In genomic region chr2:32160967-32161366, GRCm38 (mm10) we compare ENCODE assay signal across 15 mouse cellular contexts. TPM values are rescaled to one million over a fixed set of nuclear protein-coding genes. Genes with fewer than 3 reads are reported as not detected.
DNase-seq lines count a peak whose midpoint lies in the region; ATAC-seq and TF ChIP-seq lines count a peak whose summit lies in the region.
"Had no signal": no experiment of that assay in that cellular context is flagged by ENCODE, and none has a peak within 500 bp of the region (broad histone marks: within the 10 kb centered on the region; RNA-seq: fewer than 3 reads in every experiment).

No protein-coding gene starts in this region.

- no peak overlapping the region for H3K4me2 ChIP-seq in liver, embryonic 11.5 days
- peak overlapping the region; percentile 7 for H3K4me2 ChIP-seq in myocyte (ENCODE audit: low read depth)
- H3K4me2 ChIP-seq in hindbrain, embryonic 11.5 days (replicated peaks; ENCODE audit: low read depth, low read length) = no peak overlapping the region
- no peak overlapping the region for H3K4me2 ChIP-seq in forebrain, embryonic 14.5 days (ENCODE audit: low read length)
- H3K4me2 ChIP-seq: heart, embryonic 15.5 days; liver, embryonic 15.5 days; neural tube, embryonic 13.5 days had no signal

- 81% methylated on average over 5 of the region's 5 CpGs for WGBS in cerebellum, adult 2 months
- WGBS in liver, adult 2 months = 83% methylated on average over 5 of the region's 5 CpGs
- 80% methylated on average over 5 of the region's 5 CpGs for WGBS in liver, embryonic 11.5 days
- WGBS in hindbrain, embryonic 11.5 days = 86% methylated on average over 5 of the region's 5 CpGs
- 82% methylated on average over 5 of the region's 5 CpGs for WGBS in forebrain, embryonic 14.5 days

- no peak for TF ChIP-seq POLR2A in cerebellum, adult 2 months (IDR thresholded peaks at IDR 0.05; ENCODE audit: borderline replicate concordance, insufficient read depth, low read length)
- TF ChIP-seq POLR2A in liver, adult 2 months (IDR thresholded peaks at IDR 0.05; ENCODE audit: extremely low read depth, insufficient read depth, low read length) = no peak
- TF ChIP-seq POLR2A in myocyte (IDR thresholded peaks at IDR 0.05; ENCODE audit: insufficient read length, low read depth) = no peak

- H3K79me2 ChIP-seq in liver, adult 2 months (ENCODE audit: control insufficient read depth, insufficient read depth, low read length) = peaks cover 73% of the 10 kb centered on the region
- H3K79me2 ChIP-seq in myocyte (ENCODE audit: control insufficient read depth, insufficient read depth) = peaks cover 100% of the 10 kb centered on the region

- H3K36me3 ChIP-seq in liver, adult 2 months (ENCODE audit: control insufficient read depth, insufficient read depth, low read length) = no peaks in the 10 kb centered on the region
- H3K36me3 ChIP-seq in liver, embryonic 11.5 days (ENCODE audit: control insufficient read depth, insufficient read depth, low read length) = no peaks in the 10 kb centered on the region
- H3K36me3 ChIP-seq in E14TG2a.4 (ENCODE audit: insufficient read depth, low read length) (peaks cover 28% of the 10 kb centered on the region), myocyte (ENCODE audit: control insufficient read depth, insufficient read depth) (peaks cover 3% of the 10 kb centered on the region)
- H3K36me3 ChIP-seq in hindbrain, embryonic 11.5 days (ENCODE audit: control insufficient read depth, insufficient read depth, low read length) = no peaks in the 10 kb centered on the region
- 0 out of 2 replicates have a peak, but pooled peaks cover 9% of the 10 kb centered on the region for H3K36me3 ChIP-seq in forebrain, embryonic 14.5 days (ENCODE audit: control insufficient read depth, insufficient read depth, low read length)
- H3K36me3 ChIP-seq: heart, embryonic 15.5 days; neural tube, embryonic 13.5 days had no signal

- H3K4me1 ChIP-seq in cerebellum, adult 2 months (ENCODE audit: control insufficient read depth, insufficient read depth, low read length) = peaks cover 45% of the 10 kb centered on the region
- H3K4me1 ChIP-seq in liver, adult 2 months (ENCODE audit: control insufficient read depth, insufficient read depth, low read length) = peaks cover 41% of the 10 kb centered on the region
- peaks cover 70% of the 10 kb centered on the region for H3K4me1 ChIP-seq in liver, embryonic 11.5 days (replicated peaks; ENCODE audit: control insufficient read depth, insufficient read depth, low read length)
- H3K4me1 ChIP-seq in E14TG2a.4 (replicated peaks; ENCODE audit: low read depth, low read length) = peaks cover 96% of the 10 kb centered on the region
- H3K4me1 ChIP-seq in hindbrain, embryonic 11.5 days (replicated peaks; ENCODE audit: control insufficient read depth, insufficient read depth, low read length) = peaks cover 20% of the 10 kb centered on the region
- peaks cover 34% of the 10 kb centered on the region for H3K4me1 ChIP-seq in forebrain, embryonic 14.5 days (ENCODE audit: control insufficient read depth, insufficient read depth, low read length)

- no peak overlapping the region for H3K9ac ChIP-seq in liver, adult 2 months (ENCODE audit: low read depth, low read length)
- H3K9ac ChIP-seq in liver, embryonic 11.5 days (ENCODE audit: low read depth, low read length) = no peak overlapping the region
- H3K9ac ChIP-seq in hindbrain, embryonic 11.5 days (ENCODE audit: low read depth, low read length) = no peak overlapping the region
- H3K9ac ChIP-seq in forebrain, embryonic 14.5 days (ENCODE audit: low read length) = no peak overlapping the region
- H3K9ac ChIP-seq: heart, embryonic 15.5 days; liver, embryonic 15.5 days; neural tube, embryonic 13.5 days had no signal

- H3K4me3 ChIP-seq in cerebellum, adult 2 months (replicated peaks; ENCODE audit: insufficient read depth, low read depth, low read length) = no peak overlapping the region
- no peak overlapping the region for H3K4me3 ChIP-seq in liver, adult 2 months (ENCODE audit: insufficient read depth, low read depth, low read length)
- H3K4me3 ChIP-seq in liver, embryonic 11.5 days (ENCODE audit: low read depth, low read length) = no peak overlapping the region
- H3K4me3 ChIP-seq in E14TG2a.4 (replicated peaks; ENCODE audit: low read length) (no peak overlapping the region), myocyte (no peak overlapping the region)
- no peak overlapping the region for H3K4me3 ChIP-seq in hindbrain, embryonic 11.5 days (ENCODE audit: low read depth, low read length)
- H3K4me3 ChIP-seq in forebrain, embryonic 14.5 days (ENCODE audit: low read depth, low read length) = no peak overlapping the region
- H3K4me3 ChIP-seq: erythroblast, embryonic 14.5 days; heart, embryonic 15.5 days; liver, embryonic 15.5 days; midbrain, embryonic 10.5 days; neural tube, embryonic 13.5 days had no signal

- H3K27me3 ChIP-seq in cerebellum, adult 2 months (ENCODE audit: control insufficient read depth, insufficient read depth, low read length) = no peaks in the 10 kb centered on the region
- H3K27me3 ChIP-seq in liver, adult 2 months (ENCODE audit: control insufficient read depth, insufficient read depth, low read length) = no peaks in the 10 kb centered on the region
- H3K27me3 ChIP-seq in liver, embryonic 11.5 days (replicated peaks; ENCODE audit: control insufficient read depth, insufficient read depth, low read length) = no peaks in the 10 kb centered on the region
- H3K27me3 ChIP-seq in E14TG2a.4 (ENCODE audit: insufficient read depth, low read length) (no peaks in the 10 kb centered on the region), myocyte (ENCODE audit: control insufficient read depth, insufficient read depth, insufficient read length) (no peaks in the 10 kb centered on the region)
- H3K27me3 ChIP-seq in hindbrain, embryonic 11.5 days (ENCODE audit: control insufficient read depth, insufficient read depth, low read length) = no peaks in the 10 kb centered on the region
- no peaks in the 10 kb centered on the region for H3K27me3 ChIP-seq in forebrain, embryonic 14.5 days (replicated peaks; ENCODE audit: control insufficient read depth, insufficient read depth, low read length)
- H3K27me3 ChIP-seq: heart, embryonic 15.5 days; liver, embryonic 15.5 days; neural tube, embryonic 13.5 days had no signal

- H3K27ac ChIP-seq in cerebellum, adult 2 months (ENCODE audit: insufficient read depth, low read length) = no peak overlapping the region
- H3K27ac ChIP-seq in liver, adult 2 months (replicated peaks; ENCODE audit: insufficient read depth, low read depth, low read length) = no peak overlapping the region
- H3K27ac ChIP-seq in liver, embryonic 11.5 days (ENCODE audit: low read depth, low read length) = no peak overlapping the region
- no peak overlapping the region for H3K27ac ChIP-seq in hindbrain, embryonic 11.5 days (ENCODE audit: low read depth, low read length)
- H3K27ac ChIP-seq in forebrain, embryonic 14.5 days (ENCODE audit: low read depth, low read length) = no peak overlapping the region
- H3K27ac ChIP-seq: midbrain, embryonic 10.5 days; neural tube, embryonic 13.5 days had no signal

- TF ChIP-seq CTCF in cerebellum, adult 2 months (IDR thresholded peaks at IDR 0.05; ENCODE audit: borderline replicate concordance, insufficient read depth, low read depth, low read length) = peak; percentile 43; the same call in 1 of the 2 replicates
- TF ChIP-seq CTCF in liver, adult 2 months (IDR thresholded peaks at IDR 0.05; ENCODE audit: low read depth, low read length) = peak; percentile 41; the same call in 1 of the 2 replicates
- peak; percentile 92 for TF ChIP-seq CTCF in E14TG2a.4 (conservative IDR thresholded peaks at IDR 0.05; ENCODE audit: low read length)

- H3ac ChIP-seq in myocyte (ENCODE audit: control insufficient read depth, insufficient read length) = no peak overlapping the region

- no peak for ATAC-seq in liver, embryonic 11.5 days (replicated peaks; ENCODE audit: low FRiP score)
- no peak for ATAC-seq in hindbrain, embryonic 11.5 days (ENCODE audit: low FRiP score)
- no peak for ATAC-seq in forebrain, embryonic 14.5 days

- no peaks in the 10 kb centered on the region for H3K9me3 ChIP-seq in liver, embryonic 11.5 days (ENCODE audit: control insufficient read depth, low read length)
- 0 out of 2 replicates have a peak, but pooled peaks cover 2% of the 10 kb centered on the region for H3K9me3 ChIP-seq in E14TG2a.4 (ENCODE audit: low read length)
- H3K9me3 ChIP-seq in hindbrain, embryonic 11.5 days (ENCODE audit: control insufficient read depth, low read length) = no peaks in the 10 kb centered on the region
- no peaks in the 10 kb centered on the region for H3K9me3 ChIP-seq in forebrain, embryonic 14.5 days (replicated peaks; ENCODE audit: control insufficient read depth, low read length)
- H3K9me3 ChIP-seq: heart, embryonic 15.5 days; liver, embryonic 15.5 days; midbrain, embryonic 10.5 days; neural tube, embryonic 13.5 days had no signal

- DNase-seq in cerebellum, adult 2 months = no peak
- DNase-seq in cerebellum, adult 11-12 months = no peak
- DNase-seq in liver, adult 2 months (ENCODE audit: extremely low read depth, low read depth, low spot score) = no peak
- DNase-seq in liver, embryonic 11.5 days (ENCODE audit: low spot score) = no peak
- no peak for DNase-seq in hindbrain, embryonic 11.5 days (ENCODE audit: low spot score)
- no peak for DNase-seq in forebrain, embryonic 14.5 days (ENCODE audit: low spot score)
- DNase-seq: kidney, adult 8-10 months; layer of hippocampus, postnatal 36 days had no signal

TF ChIP-seq in myocyte, 11 proteins besides CTCF, POLR2A, EP300 and RAD21 (continues in another document):
- TF ChIP-seq TCF12 (IDR thresholded peaks at IDR 0.05; ENCODE audit: insufficient read depth, poor library complexity, severe bottlenecking) (no peak), MAX (IDR thresholded peaks at IDR 0.05; ENCODE audit: low read depth) (no peak), CEBPB (IDR thresholded peaks at IDR 0.05; ENCODE audit: insufficient read depth, poor library complexity, severe bottlenecking) (no peak), REST (IDR thresholded peaks at IDR 0.05; ENCODE audit: insufficient read depth, insufficient read length) (no peak), SRF (IDR thresholded peaks at IDR 0.05; ENCODE audit: control insufficient read depth, insufficient read length, low read depth) (no peak), USF1 (IDR thresholded peaks at IDR 0.05; ENCODE audit: low read depth) (no peak), E2F4 (IDR thresholded peaks at IDR 0.05; ENCODE audit: insufficient read depth) (no peak), MYOD1 (IDR thresholded peaks at IDR 0.05; ENCODE audit: control insufficient read depth in 1 of 3, insufficient read length in 2 of 3, low read depth in 2 of 3) (no peak), TCF3 (IDR thresholded peaks at IDR 0.05; ENCODE audit: insufficient read length, low read depth) (no peak)

RNA-seq across cellular contexts. Expression of gene Prrc2b, which starts 10.1 kb away (rescaled TPM):
- 88.9 and 95.6 TPM in 2 replicates for polyA plus RNA-seq in cerebellum, adult 2 months (2012; rRNA removed)
- 5.5 and 12.5 TPM in 2 replicates for total RNA-seq in liver, adult 2 months (2014; rRNA removed)
- polyA plus RNA-seq in liver, adult 2 months (2012; rRNA removed) = 12.1 and 14.7 TPM in 2 replicates
- polyA plus RNA-seq in liver, embryonic 11.5 days (2014; fragmentation: Nextera tagmentation; extraction: Ambion mirVana) = 37.8 and 48.1 TPM in 2 replicates
- 76.2 TPM for polyA plus RNA-seq in myocyte (2012; fragmentation: generic; extraction: Trizol)
- polyA plus RNA-seq in hindbrain, embryonic 11.5 days (2014; fragmentation: Nextera tagmentation; extraction: Ambion mirVana) = 57.6 and 69.0 TPM in 2 replicates
- polyA plus RNA-seq in forebrain, embryonic 14.5 days (2014; fragmentation: Nextera tagmentation; extraction: Ambion mirVana) = 53.3 and 62.4 TPM in 2 replicates

Comparison
In these comparisons a context has a peak if more than half of its experiments do, and no peak if none do; other contexts are left out.
1. CTCF ChIP-seq: peak in every context shown above with its lines; median percentile 92 in E14TG2a.4; 43 in cerebellum, adult 2 months; 41 in liver, adult 2 months.